Mouse (Mus musculus) myocyte (in vitro differentiated cells): ENCODE data around the gene Meis3.

Experiments
- CEBPB ChIP-seq: IDR thresholded peaks from 2 replicates; pipeline ENCODE4 v1.6.1; 2011; ENCODE audit warnings: mild to moderate bottlenecking, moderate library complexity; ENCODE audit not compliant: poor library complexity, insufficient read depth, severe bottlenecking
- E2F4 ChIP-seq: IDR thresholded peaks from one replicate; pipeline ENCODE4 v1.6.1; 2011; ENCODE audit warnings: mild to moderate bottlenecking, control low read depth, moderate library complexity; ENCODE audit not compliant: insufficient read depth
- MAX ChIP-seq: IDR thresholded peaks from one replicate; pipeline ENCODE4 v1.6.1; 2011; ENCODE audit warnings: low read depth, mild to moderate bottlenecking, control low read depth
- MYOD1 ChIP-seq, 3 experiments: IDR thresholded peaks; one replicate each; pipeline ENCODE4 v1.6.1; 2011; ENCODE audit warnings: control low read depth in 2 of 3, low read depth in 2 of 3, mild to moderate bottlenecking in 2 of 3, moderate library complexity in 1 of 3; ENCODE audit not compliant: insufficient read length in 2 of 3, control insufficient read depth in 1 of 3
- MYOG ChIP-seq, 3 experiments: IDR thresholded peaks; one replicate each; pipeline ENCODE4 v1.6.1; 2011; ENCODE audit warnings: control low read depth in 2 of 3, low read depth in 2 of 3, mild to moderate bottlenecking in 2 of 3; ENCODE audit not compliant: insufficient read length in 2 of 3, control insufficient read depth in 1 of 3, insufficient read depth in 1 of 3
- POLR2A ChIP-seq: IDR thresholded peaks from one replicate; pipeline ENCODE4 v1.6.1; 2011; ENCODE audit warnings: low read depth, mild to moderate bottlenecking, control low read depth, moderate library complexity; ENCODE audit not compliant: insufficient read length
- POLR2AphosphoS2 ChIP-seq: IDR thresholded peaks from one replicate; pipeline ENCODE4 v1.6.1; 2011; ENCODE audit warnings: low read depth, control low read depth; ENCODE audit not compliant: insufficient read length
- REST ChIP-seq: IDR thresholded peaks from one replicate; pipeline ENCODE4 v1.6.1; 2011; ENCODE audit warnings: mild to moderate bottlenecking, control low read depth, moderate library complexity; ENCODE audit not compliant: insufficient read depth, insufficient read length
- SRF ChIP-seq: IDR thresholded peaks from one replicate; pipeline ENCODE4 v1.6.1; 2011; ENCODE audit warnings: low read depth; ENCODE audit not compliant: control insufficient read depth, insufficient read length
- TCF12 ChIP-seq: IDR thresholded peaks from one replicate; pipeline ENCODE4 v1.6.1; 2011; ENCODE audit warnings: mild to moderate bottlenecking, control low read depth; ENCODE audit not compliant: poor library complexity, insufficient read depth, severe bottlenecking
- TCF3 ChIP-seq: IDR thresholded peaks from one replicate; pipeline ENCODE4 v1.6.1; 2011; ENCODE audit warnings: low read depth, control low read depth; ENCODE audit not compliant: insufficient read length
- USF1 ChIP-seq: IDR thresholded peaks from one replicate; pipeline ENCODE4 v1.6.1; 2011; ENCODE audit warnings: low read depth, mild to moderate bottlenecking, control low read depth, moderate library complexity

GRCm38 (mm10) chr7:16203505-16203903 lies 28.6 kb downstream of the Meis3 start:
- TF ChIP-seq TCF12 (no peak), POLR2A (no peak), MAX (no peak), MYOG (IDR thresholded peaks at IDR 0.05; ENCODE audit: control insufficient read depth in 1 of 3, insufficient read depth in 1 of 3, insufficient read length in 2 of 3, low read depth in 2 of 3) (peak in 2 of 3 experiments; percentile 13 to 47), USF1 (no peak), MYOD1 (IDR thresholded peaks at IDR 0.05; ENCODE audit: control insufficient read depth in 1 of 3, insufficient read length in 2 of 3, low read depth in 2 of 3) (peak in 1 of 3 experiments; percentile 18), SRF (no peak), TCF3 (no peak), POLR2AphosphoS2 (no peak), E2F4 (no peak), CEBPB (no peak), REST (no peak)
